Mouse (Mus musculus) c-Kit-positive CD71-negative TER-119-negative erythroid progenitor cells, embryonic 14.5 days (primary cell): Measurements from ENCODE around the gene Farsa.
"Not testable (repeated sequence)": the region's sequence is repeated elsewhere in the genome, so short reads cannot be mapped to it uniquely, and the experiment has no call there.

ENCODE experiments used
- DNase-seq: peaks from one replicate; pipeline ENCODE4 v3.0.0-alpha.2; 2013; ENCODE audit warnings: low read depth

Farsa gene

DNA sequence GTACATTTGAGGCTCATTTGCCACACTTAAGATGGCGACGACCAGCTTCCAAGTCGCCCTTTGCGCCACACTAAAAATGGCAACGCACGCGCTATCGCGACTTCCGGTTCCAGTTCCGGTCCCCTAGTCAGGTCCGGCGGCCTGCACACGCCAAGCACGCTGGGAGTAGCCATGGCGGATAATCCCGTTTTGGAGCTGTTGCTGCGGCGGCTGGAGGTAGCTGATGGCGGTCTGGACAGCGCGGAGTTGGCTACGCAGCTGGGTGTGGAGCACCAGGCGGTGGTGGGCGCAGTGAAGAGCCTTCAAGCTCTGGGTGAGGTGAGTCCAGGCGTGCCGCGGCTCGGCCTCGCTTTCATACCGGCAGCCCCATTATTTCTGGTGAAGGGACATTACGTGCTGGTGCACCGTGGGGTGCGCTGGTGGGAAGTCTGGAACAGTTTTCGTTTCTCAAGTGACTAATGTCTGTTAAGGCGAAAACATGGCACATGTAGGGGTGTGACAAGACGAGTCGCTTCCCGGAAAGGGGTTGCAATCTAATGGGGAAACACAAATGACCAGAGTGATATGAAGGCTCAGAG, at the start of gene Farsa:
Farsa (plus strand) TSS at position 126 of the 578 bp plus-strand sequence.
- peak; percentile 88 for DNase-seq

DNA sequence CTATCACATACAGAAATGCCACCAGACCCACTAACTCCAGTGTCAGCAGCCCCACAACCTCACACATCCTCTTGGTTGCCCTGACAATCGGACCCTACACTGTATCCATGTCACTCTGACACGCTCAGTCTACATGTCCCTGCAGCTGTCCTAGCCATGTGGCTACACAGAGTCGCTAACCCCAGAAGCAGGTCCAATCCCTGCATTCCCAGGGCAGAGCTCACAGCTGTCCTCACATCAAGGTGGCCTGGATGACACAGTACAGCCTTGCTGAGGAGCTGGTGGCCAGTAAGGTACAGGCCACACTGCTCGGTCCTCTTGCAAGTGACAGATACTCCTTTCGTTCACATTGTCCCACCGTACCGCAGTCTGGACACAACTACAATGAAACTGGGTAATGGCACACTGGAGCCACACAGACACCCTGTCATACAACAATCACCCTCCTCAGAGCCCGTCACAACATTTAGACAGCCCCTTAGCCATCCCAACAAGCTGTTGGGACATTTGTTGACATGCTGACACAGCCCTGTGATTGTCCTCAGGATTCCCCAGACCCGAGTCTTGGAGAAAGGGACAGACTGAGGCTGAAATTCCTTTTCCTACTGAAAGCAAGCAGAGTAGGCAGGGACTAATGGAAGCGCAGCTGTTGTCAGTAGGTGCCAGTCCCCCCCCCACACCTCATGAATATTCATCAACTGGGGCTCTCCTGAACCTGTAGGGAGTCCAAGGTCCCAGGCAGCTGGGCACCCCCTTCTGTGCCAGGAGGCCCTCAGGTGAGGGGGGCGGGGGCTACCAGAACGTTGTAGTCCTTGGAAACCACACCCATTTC, 47.5 kb upstream of the Farsa start:
- DNase-seq: no peak

DNA sequence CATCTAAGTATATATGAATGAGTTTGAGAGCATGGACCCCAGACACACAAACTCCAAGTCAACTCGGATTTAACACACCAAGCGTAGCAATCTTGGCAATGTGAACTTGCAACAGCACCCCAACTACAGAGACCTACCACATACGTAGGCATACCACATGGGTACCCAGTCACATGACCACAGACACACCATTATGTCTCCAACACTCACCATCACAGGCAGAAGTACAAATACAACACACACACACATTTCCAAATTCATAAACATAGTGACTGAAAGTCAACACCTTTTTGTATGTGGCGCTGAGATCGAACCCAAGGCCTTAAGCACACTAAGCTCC, 46.9 kb upstream of the Farsa start:
- DNase-seq: no peak

DNA sequence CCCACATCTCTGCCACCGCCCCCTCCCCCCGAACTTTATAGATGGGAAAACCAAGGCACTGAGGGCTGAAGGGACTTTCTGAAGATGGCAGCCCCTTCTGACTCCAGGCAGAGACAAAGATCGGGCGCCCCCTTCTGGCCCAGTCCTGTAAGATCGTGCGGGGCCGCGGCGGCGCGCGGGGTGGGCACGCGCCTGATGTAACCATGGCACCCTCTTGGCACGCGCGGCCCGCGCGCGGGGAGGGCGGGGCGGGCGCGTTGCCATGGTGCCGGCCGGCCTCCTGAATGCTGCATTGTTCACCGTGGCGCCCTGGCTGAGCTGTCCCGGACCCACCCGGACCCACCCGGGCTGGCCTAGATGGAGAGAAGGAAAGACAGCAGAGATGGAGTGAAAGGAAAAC, 45.9 kb upstream of the Farsa start:
- DNase-seq: peak; percentile 77

DNA sequence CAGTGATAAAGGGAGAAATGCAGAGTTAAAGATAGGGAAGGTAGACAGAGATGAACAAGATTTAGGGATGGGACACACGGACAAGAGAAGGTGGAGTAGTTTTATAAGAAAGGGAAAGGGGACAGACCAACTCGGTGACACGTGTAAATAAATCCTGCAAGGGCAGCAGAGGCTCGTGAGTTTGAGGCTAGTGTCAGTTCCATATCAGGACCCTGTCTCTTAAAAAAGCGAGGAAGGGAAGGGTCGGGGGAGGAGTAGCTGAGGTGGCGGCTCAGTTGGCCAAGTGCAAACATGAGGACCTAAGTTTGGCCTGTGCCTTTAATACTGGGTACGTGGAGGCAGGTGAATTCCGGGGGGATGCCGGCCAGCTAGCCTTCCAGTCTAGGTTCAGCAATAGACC, 45.5 kb upstream of the Farsa start:
- no peak for DNase-seq

DNA sequence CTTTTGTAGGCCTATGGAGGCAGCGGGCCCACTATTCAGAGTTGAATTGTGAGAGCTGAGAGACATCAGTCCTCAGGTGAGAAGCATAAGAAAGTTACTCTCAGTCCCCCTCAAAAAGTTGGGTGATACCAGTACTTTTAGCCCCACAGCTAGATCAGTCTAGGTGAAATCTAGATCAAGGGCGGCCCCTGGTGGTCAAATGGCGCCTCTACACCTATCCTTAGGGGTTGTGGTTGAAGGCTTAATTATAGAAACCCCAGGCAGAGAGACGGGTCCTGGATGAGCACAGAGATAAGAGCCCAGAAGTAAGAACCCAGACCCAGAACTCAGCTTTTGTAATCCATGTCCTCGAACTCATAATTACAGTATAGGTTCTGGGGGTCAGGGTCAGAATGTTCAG, 43.7 kb upstream of the Farsa start:
- DNase-seq: peak; percentile 72

DNA sequence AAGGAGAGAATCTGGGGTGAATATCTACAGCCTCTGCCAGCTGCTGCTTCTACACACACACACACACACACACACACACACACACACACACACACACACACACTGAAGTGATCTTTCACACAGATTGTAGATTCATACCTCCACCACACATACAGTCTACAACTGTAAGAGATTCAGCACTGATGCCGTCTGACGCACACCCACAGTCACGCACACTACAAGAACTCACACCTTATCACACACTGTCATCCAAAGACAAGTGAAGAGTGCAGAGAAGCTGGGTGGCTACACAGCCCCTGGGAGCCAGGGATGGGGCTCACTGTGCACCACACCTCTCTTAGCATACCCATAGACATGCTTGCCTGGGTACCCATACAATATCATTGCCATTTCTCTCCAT, 43.0 kb upstream of the Farsa start:
- DNase-seq: no peak

DNA sequence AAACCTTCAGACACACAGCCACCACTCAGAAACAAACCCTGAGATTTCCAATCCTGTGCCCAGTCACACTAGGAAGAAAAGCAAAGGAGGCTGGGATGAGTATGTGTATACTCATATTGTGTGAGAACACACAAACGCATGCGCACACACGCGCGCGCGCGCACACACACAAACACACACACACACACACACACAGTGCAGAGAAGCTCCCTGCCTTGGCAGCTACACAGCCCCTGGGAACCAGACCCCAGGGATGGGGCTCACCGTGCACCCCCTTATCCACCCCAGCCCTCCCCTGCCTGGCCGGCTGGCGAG, 42.6 kb upstream of the Farsa start:
- no peak for DNase-seq

DNA sequence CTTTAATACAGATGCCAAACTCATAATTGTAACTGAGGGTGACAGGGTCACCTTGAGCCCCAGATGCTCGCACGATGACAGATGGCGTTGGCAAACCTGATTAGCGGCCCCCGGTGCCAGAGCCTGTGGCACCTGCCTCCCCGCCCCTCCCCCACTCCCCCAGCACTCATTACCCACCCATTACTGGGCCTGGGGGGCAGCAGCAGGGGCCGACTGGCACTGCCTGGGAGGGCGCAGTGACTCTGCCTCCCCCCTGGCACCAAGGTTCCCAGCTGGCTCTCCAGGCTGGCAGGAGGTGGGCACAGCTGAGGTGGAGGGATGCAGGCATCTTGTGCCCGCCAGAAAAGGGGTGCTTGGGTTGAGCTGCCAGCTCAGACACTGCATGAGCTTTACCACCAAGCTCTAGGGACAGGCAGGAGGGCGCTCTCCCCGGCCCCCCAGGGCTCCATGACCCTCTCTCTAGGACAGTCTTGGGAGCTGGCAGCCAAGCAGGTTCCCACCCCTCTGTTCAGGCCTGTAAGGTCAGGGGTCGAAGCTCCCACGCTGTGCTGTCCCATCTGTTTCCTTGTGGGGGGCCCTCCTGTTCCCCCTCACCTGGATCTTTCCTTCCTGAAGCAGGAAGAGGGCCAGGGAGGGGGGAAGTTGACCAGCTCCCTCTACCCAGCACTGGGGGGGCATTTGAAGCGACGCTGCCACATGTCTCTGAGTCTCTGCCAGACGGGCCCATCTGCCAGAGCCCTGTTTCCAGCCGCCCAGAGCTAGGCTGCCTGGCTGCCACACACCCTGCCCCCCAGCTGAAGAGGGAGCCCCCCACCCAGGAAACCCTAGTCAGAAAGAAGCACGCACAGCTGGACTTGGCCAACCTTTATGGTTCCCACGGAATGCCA, 42.0 kb upstream of the Farsa start:
- DNase-seq: no peak

DNA sequence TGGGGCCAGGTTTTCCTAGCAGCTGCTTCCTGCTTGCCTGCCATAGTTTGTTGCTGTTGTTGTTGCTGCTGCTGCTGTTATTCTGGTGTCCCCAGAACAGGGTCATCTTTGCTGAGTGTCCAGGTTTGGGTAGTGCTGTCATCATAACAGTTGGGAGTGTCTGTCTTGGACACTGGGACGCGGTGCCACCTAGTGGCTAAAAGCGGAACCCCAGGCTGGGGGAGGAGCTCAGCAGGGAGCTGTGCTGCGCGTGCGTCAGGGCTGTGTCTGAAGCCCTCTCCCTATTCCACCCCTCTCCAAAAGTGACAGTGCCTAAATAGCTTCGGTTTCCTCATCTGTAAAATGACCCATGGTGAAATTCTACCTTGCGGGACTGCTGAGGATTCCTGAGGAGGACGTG, 41.2 kb upstream of the Farsa start:
- peak; percentile 95 for DNase-seq

DNA sequence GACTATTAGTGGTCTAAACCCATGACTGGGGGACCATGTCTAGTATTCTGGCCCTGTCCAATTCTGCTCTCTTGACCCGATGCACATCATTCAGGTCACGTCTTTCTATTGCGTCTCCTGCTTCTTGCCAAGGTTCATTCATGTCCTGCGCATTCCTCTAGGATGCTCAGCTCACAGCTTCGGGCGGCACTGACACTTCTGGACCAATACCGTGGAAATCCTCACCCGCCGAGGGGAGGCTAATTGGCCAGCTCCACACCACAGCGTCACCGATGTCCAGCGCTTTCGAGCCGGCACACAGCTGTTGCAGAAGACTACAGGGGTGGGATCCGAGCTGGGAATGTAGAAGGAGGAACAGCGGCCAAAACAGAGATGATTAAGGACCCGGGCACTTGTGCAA, 40.7 kb upstream of the Farsa start:
- no peak for DNase-seq

DNA sequence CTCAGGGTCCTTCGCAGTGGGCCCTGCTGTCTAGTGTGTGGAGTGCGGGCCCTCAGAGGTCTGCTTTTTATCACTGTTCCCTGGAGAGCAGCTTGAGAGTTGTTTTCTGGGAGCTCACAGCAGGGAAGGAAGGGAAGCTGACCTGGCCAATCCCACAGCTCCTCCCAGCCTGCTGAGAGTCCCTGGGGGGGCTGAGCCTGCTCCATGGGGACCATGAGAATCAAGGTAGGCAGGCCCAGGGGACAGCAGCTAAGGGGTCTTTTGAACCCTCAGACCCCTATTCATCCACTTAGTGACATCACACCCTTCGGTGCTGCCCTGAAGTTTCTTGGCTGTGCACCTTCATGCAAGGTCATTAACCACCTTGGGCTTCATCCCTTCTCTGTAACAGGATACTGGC, 34.1 kb upstream of the Farsa start, which contains the start of gene Dand5:
Dand5 (minus strand) TSS at position 101 of the 400 bp plus-strand sequence.
- no peak for DNase-seq

DNA sequence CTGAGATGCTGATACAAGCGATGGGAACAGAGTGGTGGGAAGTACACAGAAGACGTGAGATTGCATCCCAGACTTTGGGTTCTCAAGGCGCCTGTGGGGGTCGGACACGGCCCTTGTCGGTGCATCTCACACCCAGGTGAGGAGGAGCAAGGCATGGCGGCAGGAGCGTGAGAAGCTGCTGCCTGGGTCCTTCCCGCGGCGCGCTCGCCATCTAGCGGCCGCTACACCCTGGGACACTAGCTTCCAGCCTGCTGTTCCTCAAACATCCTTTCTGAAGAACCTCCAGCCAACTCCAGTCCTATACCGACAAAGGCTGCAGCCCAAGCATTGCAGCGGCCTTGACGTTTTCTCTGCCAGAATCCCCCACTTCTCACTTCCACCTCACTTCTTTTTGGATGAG, 33.1 kb upstream of the Farsa start:
- DNase-seq: no peak

DNA sequence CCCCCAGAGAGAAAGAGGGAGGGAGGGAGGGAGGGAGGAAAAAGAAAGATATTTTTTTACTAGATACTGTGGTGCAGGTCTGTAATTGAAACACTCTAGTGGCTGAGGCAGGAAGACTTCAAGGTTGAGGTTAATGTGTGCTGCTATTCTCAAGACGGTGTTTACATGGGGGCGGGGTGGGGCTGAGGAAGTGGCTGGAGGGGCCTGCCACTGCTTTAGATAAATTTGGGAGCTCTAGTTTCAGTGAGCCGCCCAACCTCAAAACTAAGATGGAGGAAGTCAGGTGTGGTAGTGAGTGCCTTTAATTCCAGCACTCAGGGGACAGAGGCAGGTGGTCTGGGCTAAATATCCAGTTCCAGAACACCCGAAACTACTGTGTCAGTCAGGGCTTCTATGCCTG, 31.2 kb upstream of the Farsa start:
- DNase-seq: no peak

DNA sequence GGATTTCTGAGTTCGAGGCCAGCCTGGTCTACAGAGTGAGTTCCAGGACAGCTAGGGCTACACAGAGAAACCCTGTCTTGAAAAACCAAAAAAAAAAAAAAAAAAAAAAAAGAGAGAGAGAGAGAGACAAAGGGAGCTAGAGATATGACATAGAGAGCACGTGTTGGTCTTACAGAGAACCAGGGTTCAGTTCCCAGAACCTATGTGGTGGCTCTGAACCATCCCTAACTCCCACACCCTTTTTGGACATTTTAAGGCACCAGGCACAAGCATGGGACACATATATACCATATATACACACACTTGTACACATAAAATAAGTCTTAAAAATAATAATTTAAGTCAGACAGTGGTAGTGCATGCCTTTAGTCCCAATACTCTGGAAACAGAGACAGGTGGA, 30.3 kb upstream of the Farsa start:
- not testable (repeated sequence) for DNase-seq

DNA sequence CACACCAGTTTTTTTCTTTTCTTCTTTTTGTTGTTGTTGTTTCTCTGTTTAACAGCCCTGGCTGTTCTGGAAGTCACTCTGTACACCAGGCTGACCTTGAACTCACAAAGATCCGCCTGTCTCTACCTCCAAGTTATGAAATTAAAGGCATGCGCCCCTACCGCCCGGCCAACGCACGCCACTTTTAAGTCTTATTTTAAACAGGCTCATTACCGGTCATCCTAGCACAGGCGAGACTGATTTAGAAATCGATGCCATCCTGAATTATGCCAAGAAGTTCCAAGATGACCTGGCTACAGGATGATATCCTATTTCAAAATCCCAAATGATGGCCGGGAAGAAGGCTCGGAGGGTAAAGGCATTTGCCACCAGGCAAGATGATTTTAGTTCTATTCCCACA, 25.3 kb upstream of the Farsa start, which contains the start of gene Gadd45gip1:
Gadd45gip1 (plus strand) TSS at position 33 of the 400 bp plus-strand sequence.
- DNase-seq: no peak

DNA sequence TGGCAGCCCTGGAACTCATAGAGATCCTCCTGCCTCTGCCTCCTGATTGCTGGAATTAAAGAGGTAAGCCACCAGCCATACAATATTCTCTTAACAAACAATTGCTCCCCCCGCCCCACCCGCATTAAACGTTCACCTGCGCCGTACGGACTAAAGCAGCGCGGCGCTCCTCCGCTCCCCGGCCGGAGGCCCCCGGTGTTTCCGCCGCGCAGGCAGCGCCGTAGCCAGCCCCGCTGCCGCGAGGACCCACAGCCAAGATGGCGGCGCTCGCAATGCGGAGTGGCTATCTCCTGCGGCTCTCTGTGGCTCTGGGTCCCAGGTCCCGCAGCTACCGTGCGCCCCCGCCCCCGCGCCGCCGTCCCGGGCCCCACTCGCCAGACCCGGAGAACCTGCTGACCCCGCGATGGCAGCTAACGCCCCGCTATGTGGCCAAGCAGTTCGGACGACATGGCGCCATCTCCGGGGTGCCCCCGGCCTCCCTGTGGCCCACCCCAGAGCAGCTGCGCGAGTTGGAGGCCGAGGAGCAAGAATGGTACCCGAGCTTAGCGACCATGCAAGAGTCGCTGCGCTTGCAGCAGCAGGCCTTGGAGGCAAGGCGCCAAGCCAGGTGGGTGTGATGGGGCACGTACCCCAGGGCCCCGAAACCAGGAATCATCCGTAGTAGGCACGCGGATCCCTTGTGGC, 24.6 kb upstream of the Farsa start:
- no peak for DNase-seq

DNA sequence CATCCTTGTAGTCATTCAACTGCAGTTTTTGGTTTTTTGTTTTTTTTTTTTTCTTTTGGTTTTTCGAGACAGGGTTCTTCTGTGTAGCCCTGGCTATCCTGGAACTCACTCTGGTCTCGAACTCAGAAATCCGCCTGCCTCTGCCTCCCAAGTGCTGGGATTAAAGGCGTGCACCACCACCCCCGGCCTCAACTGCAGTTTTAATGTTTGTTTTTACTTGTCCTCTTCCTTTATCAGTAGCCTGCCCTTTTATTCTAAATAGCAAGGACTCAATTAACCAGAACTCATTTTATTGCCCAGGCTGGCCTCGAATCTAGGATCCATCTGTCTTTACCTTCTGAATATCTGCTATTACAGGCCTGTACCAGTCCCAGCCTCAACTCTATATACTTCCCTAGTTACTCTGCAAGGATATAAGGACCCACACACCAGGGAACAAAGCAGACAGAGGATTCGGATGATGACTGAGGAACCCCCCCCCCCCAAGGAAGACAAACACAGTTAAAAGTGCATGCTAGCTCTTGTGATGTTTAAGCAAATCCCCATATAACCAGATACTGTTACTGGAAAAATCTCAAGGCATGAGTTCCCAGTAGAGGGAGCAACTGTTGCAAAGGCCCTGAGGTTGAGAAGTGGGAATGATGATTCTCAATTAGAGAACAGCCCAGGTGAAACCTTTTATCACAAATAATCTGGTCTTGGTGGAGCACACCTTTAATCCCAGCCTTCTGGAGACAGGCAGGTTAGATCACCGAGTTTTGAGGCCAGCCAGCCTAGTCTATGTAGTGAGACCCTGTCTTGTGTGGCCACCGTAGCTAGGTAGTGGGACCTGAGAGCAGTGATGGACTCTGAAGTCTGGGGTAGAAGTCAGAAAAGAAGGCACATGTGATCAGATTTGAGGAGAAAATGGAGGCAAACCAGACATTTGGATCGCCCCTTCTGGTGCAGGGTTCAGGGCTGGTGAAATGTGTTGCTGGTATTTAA, 23.7 kb upstream of the Farsa start:
- DNase-seq: no peak

DNA sequence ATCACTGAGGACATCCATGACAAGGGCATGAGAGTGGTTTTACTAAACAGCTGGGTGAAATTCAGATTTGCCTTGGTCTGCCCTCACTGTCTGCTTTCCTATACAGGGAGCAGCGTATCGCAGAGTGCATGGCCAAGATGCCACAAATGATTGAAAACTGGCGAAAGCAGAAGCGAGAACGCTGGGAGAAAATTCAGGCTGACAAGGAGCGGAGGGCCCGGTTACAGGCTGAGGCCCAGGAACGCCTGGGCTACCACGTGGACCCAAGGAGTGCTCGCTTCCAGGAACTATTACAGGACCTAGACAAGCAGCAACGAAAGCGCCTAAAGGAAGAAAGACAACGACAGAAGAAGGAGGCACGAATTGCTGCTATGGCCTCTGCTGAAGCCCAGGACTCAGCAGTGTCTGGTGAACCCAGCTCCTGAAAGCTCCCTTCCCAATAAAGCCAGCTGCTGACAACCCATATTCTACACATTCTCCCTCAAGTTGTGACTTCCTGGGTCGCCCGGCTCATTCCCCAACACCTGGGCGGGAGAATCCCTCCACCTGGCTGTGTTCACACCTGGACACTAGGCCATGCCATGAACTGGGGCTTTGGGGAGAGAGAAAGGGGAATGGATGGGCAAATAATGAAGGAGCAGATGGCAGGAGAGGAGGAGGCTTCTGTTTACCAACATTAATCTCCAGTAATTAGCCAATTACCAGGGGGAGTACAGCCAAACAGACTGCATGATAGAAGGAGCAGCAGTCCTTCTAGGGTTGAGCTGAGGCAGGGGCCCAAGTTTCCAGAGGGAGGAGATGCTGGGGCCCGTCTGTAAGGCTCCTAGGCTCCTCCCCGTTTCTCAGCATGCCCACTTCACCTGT, 22.6 kb upstream of the Farsa start:
- no peak for DNase-seq
